Mouse (Mus musculus) forebrain, embryonic 10.5 days (tissue): ENCODE data around the gene Galnt7. TPM values are rescaled to one million over a fixed set of nuclear protein-coding genes. Genes with fewer than 3 reads are reported as not detected.

Experiments used
- DNase-seq: peaks from one replicate; pipeline ENCODE4 v3.0.0-alpha.2; 2017; ENCODE audit warnings: low spot score; ENCODE audit errors: extremely low spot score
- H3K27ac ChIP-seq: fragments of 300-500 bp; sonication (generic); 2 replicates; pipeline ENCODE4 v1.5.1; 2016; ENCODE audit warnings: mild to moderate bottlenecking
- H3K27me3 ChIP-seq: fragments of 300-500 bp; sonication (generic); 2 replicates; pipeline ENCODE4 v1.6.1; 2016; ENCODE audit warnings: mild to moderate bottlenecking; ENCODE audit not compliant: poor library complexity, severe bottlenecking
- H3K36me3 ChIP-seq: fragments of 300-500 bp; sonication (generic); replicated peaks from 2 replicates; pipeline ENCODE4 v1.6.1; 2016; ENCODE audit warnings: mild to moderate bottlenecking, moderate library complexity
- H3K4me1 ChIP-seq: fragments of 300-500 bp; sonication (generic); 2 replicates; pipeline ENCODE4 v1.6.1; 2016
- H3K4me3 ChIP-seq: fragments of 300-500 bp; sonication (generic); 2 replicates; pipeline ENCODE4 v1.5.1; 2016; ENCODE audit warnings: mild to moderate bottlenecking, moderate library complexity
- H3K9me3 ChIP-seq: fragments of 300-500 bp; sonication (generic); 2 replicates; pipeline ENCODE4 v1.6.1; 2016; ENCODE audit warnings: mild to moderate bottlenecking, moderate library complexity
- WGBS: fragments of 180-500 bp; shearing (Covaris S2); methylation state at CpG from one replicate; pipeline ENCODE4 v1.1.7; 2016; 5-methylcytosine and 5-hydroxymethylcytosine counted together
- polyA plus RNA-seq: library from polyadenylated mRNA; unstranded; fragments of >200 nt; fragmentation: Nextera tagmentation; extraction: Ambion mirVana; gene quantifications from 2 replicates; pipeline ENCODE4 v1.2.1, GENCODE M21; 2016

Gene Galnt7
- polyA plus RNA-seq, result 24.2 and 25.9 TPM in 2 replicates

- H3K9me3 ChIP-seq, result no peaks in the 10 kb centered on the region
- peak; percentile 74 for DNase-seq
- peaks cover 14% of the 10 kb centered on the region; the same call in 1 of the 2 replicates for H3K27me3 ChIP-seq
- under 1% methylated on average over 53 of the region's 74 CpGs for WGBS
- peak within 1 kb of the TSS; percentile 97 for H3K27ac ChIP-seq
- peak within 1 kb of the TSS; percentile 92 for H3K4me3 ChIP-seq
- peaks cover 45% of the 10 kb centered on the region for H3K4me1 ChIP-seq
- no peaks in the 10 kb centered on the region for H3K36me3 ChIP-seq
These were observed at the start of gene Galnt7 for GRCm38 (mm10) chr8:57652456-57653055. Galnt7 (minus strand) TSS chr8:57653032.

GRCm38 (mm10) chr8:57688633-57689032 lies 35.8 kb upstream of the Galnt7 start:
- peaks cover 22% of the 10 kb centered on the region for H3K4me1 ChIP-seq
- H3K36me3 ChIP-seq, result no peaks in the 10 kb centered on the region
- H3K27ac ChIP-seq, result no peak overlapping the region
- no peak overlapping the region for H3K4me3 ChIP-seq
- 42% methylated on average over 7 of the region's 7 CpGs for WGBS
- no peaks in the 10 kb centered on the region for H3K9me3 ChIP-seq
- no peaks in the 10 kb centered on the region for H3K27me3 ChIP-seq
- no peak for DNase-seq

GRCm38 (mm10) chr8:57685803-57686202 lies 33.0 kb upstream of the Galnt7 start:
- H3K9me3 ChIP-seq, result no peaks in the 10 kb centered on the region
- H3K4me1 ChIP-seq, result peaks cover 22% of the 10 kb centered on the region
- WGBS, result 92% methylated on average over 3 of the region's 3 CpGs
- no peak overlapping the region for H3K4me3 ChIP-seq
- H3K27me3 ChIP-seq, result no peaks in the 10 kb centered on the region
- H3K27ac ChIP-seq, result no peak overlapping the region
- H3K36me3 ChIP-seq, result no peaks in the 10 kb centered on the region
- DNase-seq, result no peak

- Histone ChIP-seq H3K27ac (no peak overlapping the region), H3K4me1 (no peaks in the 10 kb centered on the region), H3K4me3 (no peak overlapping the region), H3K36me3 (no peaks in the 10 kb centered on the region), H3K27me3 (no peaks in the 10 kb centered on the region), H3K9me3 (no peaks in the 10 kb centered on the region)
- no peak for DNase-seq
- WGBS, result 86% methylated on average over 5 of the region's 5 CpGs
These were observed 27.2 kb upstream of the Galnt7 start for GRCm38 (mm10) chr8:57680044-57680443.

- Histone ChIP-seq H3K27me3 (no peaks in the 10 kb centered on the region), H3K36me3 (no peaks in the 10 kb centered on the region), H3K4me1 (no peaks in the 10 kb centered on the region), H3K27ac (no peak overlapping the region), H3K4me3 (no peak overlapping the region), H3K9me3 (no peaks in the 10 kb centered on the region)
- 91% methylated on average over 2 of the region's 2 CpGs for WGBS
- DNase-seq, result no peak
These were observed 11.3 kb upstream of the Galnt7 start for GRCm38 (mm10) chr8:57664121-57664520.

GRCm38 (mm10) chr8:57660019-57660418 lies 7.2 kb upstream of the Galnt7 start:
- Histone ChIP-seq H3K27ac (no peak overlapping the region), H3K9me3 (no peaks in the 10 kb centered on the region), H3K4me1 (peaks cover 12% of the 10 kb centered on the region), H3K27me3 (peaks cover 4% of the 10 kb centered on the region; the same call in 1 of the 2 replicates), H3K36me3 (no peaks in the 10 kb centered on the region), H3K4me3 (no peak overlapping the region)
- no peak for DNase-seq
- WGBS, result 88% methylated on average over 2 of the region's 2 CpGs

- peaks cover 28% of the 10 kb centered on the region for H3K4me1 ChIP-seq
- DNase-seq, result no peak
- no peaks in the 10 kb centered on the region for H3K36me3 ChIP-seq
- no peak overlapping the region for H3K27ac ChIP-seq
- WGBS, result 37% methylated on average over 6 of the region's 6 CpGs
- H3K27me3 ChIP-seq, result peaks cover 14% of the 10 kb centered on the region; the same call in 1 of the 2 replicates
- H3K4me3 ChIP-seq, result no peak overlapping the region
- H3K9me3 ChIP-seq, result no peaks in the 10 kb centered on the region
These were observed 3.6 kb upstream of the Galnt7 start for GRCm38 (mm10) chr8:57656446-57656845.

GRCm38 (mm10) chr8:57654146-57654545 lies 1.3 kb upstream of the Galnt7 start:
- Histone ChIP-seq H3K4me1 (peaks cover 41% of the 10 kb centered on the region), H3K36me3 (no peaks in the 10 kb centered on the region), H3K27ac (no peak overlapping the region), H3K9me3 (no peaks in the 10 kb centered on the region), H3K27me3 (peaks cover 14% of the 10 kb centered on the region; the same call in 1 of the 2 replicates), H3K4me3 (peak overlapping the region; percentile 92; the same call in 1 of the 2 replicates)
- DNase-seq, result no peak
- 91% methylated on average over 7 of the region's 7 CpGs for WGBS

- no peaks in the 10 kb centered on the region for H3K36me3 ChIP-seq
- H3K27me3 ChIP-seq, result peaks cover 14% of the 10 kb centered on the region; the same call in 1 of the 2 replicates
- no peak for DNase-seq
- peak overlapping the region; percentile 92 for H3K4me3 ChIP-seq
- H3K4me1 ChIP-seq, result peaks cover 41% of the 10 kb centered on the region
- peak overlapping the region; percentile 97; the same call in 1 of the 2 replicates for H3K27ac ChIP-seq
- H3K9me3 ChIP-seq, result no peaks in the 10 kb centered on the region
- WGBS, result 31% methylated on average over 7 of the region's 7 CpGs
These were observed 915 bp upstream of the Galnt7 start for GRCm38 (mm10) chr8:57653768-57654125.

- peak overlapping the region; percentile 97 for H3K27ac ChIP-seq
- WGBS, result under 1% methylated on average over 26 of the region's 38 CpGs
- DNase-seq, result peak; percentile 43
These were observed 380 bp upstream of the Galnt7 start for GRCm38 (mm10) chr8:57653056-57653767.

GRCm38 (mm10) chr8:57651689-57652455 lies 960 bp downstream of the Galnt7 start:
- no peaks in the 10 kb centered on the region for H3K36me3 ChIP-seq
- no peaks in the 10 kb centered on the region for H3K9me3 ChIP-seq
- peaks cover 44% of the 10 kb centered on the region for H3K4me1 ChIP-seq
- peak overlapping the region; percentile 97 for H3K27ac ChIP-seq
- under 1% methylated on average over 91 of the region's 91 CpGs for WGBS
- H3K27me3 ChIP-seq, result peaks cover 14% of the 10 kb centered on the region; the same call in 1 of the 2 replicates
- peak overlapping the region; percentile 92 for H3K4me3 ChIP-seq
- DNase-seq, result peak; percentile 73

More at GRCm38 (mm10) chr8:57653056-57653767, 380 bp upstream of the Galnt7 start:
- H3K27me3 ChIP-seq, result peaks cover 14% of the 10 kb centered on the region; the same call in 1 of the 2 replicates
- H3K36me3 ChIP-seq, result no peaks in the 10 kb centered on the region
- H3K9me3 ChIP-seq, result no peaks in the 10 kb centered on the region
- peaks cover 41% of the 10 kb centered on the region for H3K4me1 ChIP-seq
- H3K4me3 ChIP-seq, result peak overlapping the region; percentile 92

GRCm38 (mm10) chr8:57651357-57651688 lies 1.5 kb downstream of the Galnt7 start:
- H3K4me1 ChIP-seq, result peaks cover 39% of the 10 kb centered on the region
- under 1% methylated on average over 8 of the region's 8 CpGs for whole genome bisulfite sequencing
- H3K36me3 ChIP-seq, result no peaks in the 10 kb centered on the region
- no peaks in the 10 kb centered on the region for H3K9me3 ChIP-seq
- no peak for DNase-seq
- H3K27ac ChIP-seq, result peak overlapping the region; percentile 97
- H3K4me3 ChIP-seq, result peak overlapping the region; percentile 92
- H3K27me3 ChIP-seq, result peaks cover 14% of the 10 kb centered on the region; the same call in 1 of the 2 replicates
